Mouse (Mus musculus) neural tube, embryonic 11.5 days (tissue): Measurements from ENCODE around the gene Tcf12. TPM values are rescaled to one million over a fixed set of nuclear protein-coding genes. Genes with fewer than 3 reads are reported as not detected.

ENCODE experiments used
- ATAC-seq: fragments of 200-750 bp; cut with Nextera tagmentation; 2 replicates; pipeline ENCODE4 v1.8.0; 2017; ENCODE audit warnings: moderate number of reproducible peaks, mild to moderate bottlenecking, moderate TSS enrichment, moderate library complexity; ENCODE audit not compliant: insufficient read depth, low FRiP score, low TSS enrichment
- DNase-seq: peaks from one replicate; pipeline ENCODE4 v3.0.0-alpha.2; 2015; ENCODE audit warnings: low spot score
- H3K27ac ChIP-seq: fragments of 300-500 bp; sonication (generic); 2 replicates; pipeline ENCODE4 v1.5.1; 2014; ENCODE audit warnings: low read depth, mild to moderate bottlenecking, low read length
- H3K27me3 ChIP-seq: fragments of 300-500 bp; sonication (generic); 2 replicates; pipeline ENCODE4 v1.6.1; 2014; ENCODE audit warnings: mild to moderate bottlenecking, low read length, mixed read lengths; ENCODE audit not compliant: control insufficient read depth, insufficient read depth
- H3K36me3 ChIP-seq: fragments of 300-500 bp; sonication (generic); 2 replicates; pipeline ENCODE4 v1.6.1; 2014; ENCODE audit warnings: mild to moderate bottlenecking, low read length, moderate library complexity, mixed read lengths; ENCODE audit not compliant: control insufficient read depth, insufficient read depth
- H3K4me1 ChIP-seq: fragments of 300-500 bp; sonication (generic); 2 replicates; pipeline ENCODE4 v1.6.1; 2014; ENCODE audit warnings: low read length, mixed read lengths; ENCODE audit not compliant: control insufficient read depth, insufficient read depth
- H3K4me2 ChIP-seq: fragments of 300-500 bp; sonication (generic); 2 replicates; pipeline ENCODE4 v1.6.1; 2014; ENCODE audit warnings: low read depth, mild to moderate bottlenecking, moderate library complexity
- H3K4me3 ChIP-seq: fragments of 300-500 bp; sonication (generic); 2 replicates; pipeline ENCODE4 v1.5.1; 2014; ENCODE audit warnings: low read depth, low read length
- H3K9ac ChIP-seq: fragments of 300-500 bp; sonication (generic); 2 replicates; pipeline ENCODE4 v1.6.1; 2014; ENCODE audit warnings: mild to moderate bottlenecking, low read length
- H3K9me3 ChIP-seq: fragments of 300-500 bp; sonication (generic); 2 replicates; pipeline ENCODE4 v1.6.1; 2016; ENCODE audit warnings: low read length; ENCODE audit not compliant: control insufficient read depth
- WGBS: fragments of 180-500 bp; shearing (Covaris S2); extraction: QIAGEN DNeasy Blood & Tissue Kit; methylation state at CpG from one replicate; pipeline ENCODE4 v1.1.7; 2014; 5-methylcytosine and 5-hydroxymethylcytosine counted together
- polyA plus RNA-seq: library from polyadenylated mRNA; unstranded; fragments of >200 nt; fragmentation: Nextera tagmentation; extraction: Ambion mirVana; gene quantifications from 2 replicates; pipeline ENCODE4 v1.2.1, GENCODE M21; 2014

Gene Tcf12
- polyA plus RNA-seq, 1 experiment from 2014 or later: 209 TPM

GRCm38 (mm10) chr9:71953217-71953616 lies 158.5 kb downstream of the Tcf12 start:
- Histone ChIP-seq H3K4me1 (peaks cover 3% of the 10 kb centered on the region; the same call in 1 of the 2 replicates), H3K4me3 (no peak overlapping the region), H3K9ac (no peak overlapping the region), H3K36me3 (no peaks in the 10 kb centered on the region), H3K27ac (no peak overlapping the region), H3K27me3 (no peaks in the 10 kb centered on the region), H3K9me3 (no peaks in the 10 kb centered on the region), H3K4me2 (no peak overlapping the region)
- ATAC-seq: no peak
- no peak for DNase-seq
- WGBS: 61% methylated on average over 2 of the region's 2 CpGs

DNA sequence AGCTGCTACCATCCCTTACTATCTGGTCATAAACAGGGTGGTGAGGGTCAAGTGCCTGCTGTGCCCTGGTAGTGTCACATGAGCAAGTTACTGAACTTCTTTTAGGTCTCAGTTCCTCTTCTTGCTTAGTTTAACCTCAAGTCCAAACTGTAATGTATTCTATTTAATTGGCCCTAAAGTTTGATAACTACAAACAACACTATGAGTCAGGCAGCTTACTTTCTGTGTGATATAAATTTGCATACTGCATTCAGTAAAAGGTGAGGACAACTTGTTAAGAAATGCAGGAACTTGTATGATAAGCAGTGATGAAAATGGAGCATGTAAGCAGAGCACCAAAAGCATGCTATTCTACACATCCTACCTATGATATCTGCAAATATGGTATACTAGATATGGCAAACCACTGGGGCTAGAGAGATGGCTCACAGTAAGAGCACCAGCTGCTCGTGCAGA lies 159.0 kb downstream of the Tcf12 start:
- Histone ChIP-seq H3K27me3 (no peaks in the 10 kb centered on the region), H3K27ac (no peak overlapping the region), H3K9ac (no peak overlapping the region), H3K4me3 (no peak overlapping the region), H3K4me1 (peaks cover 3% of the 10 kb centered on the region; the same call in 1 of the 2 replicates), H3K9me3 (no peaks in the 10 kb centered on the region), H3K36me3 (no peaks in the 10 kb centered on the region), H3K4me2 (no peak overlapping the region)
- no peak for ATAC-seq
- no peak for DNase-seq
- WGBS: 86% methylated on average over 1 of the region's 1 CpGs

- H3K36me3 ChIP-seq: no peaks in the 10 kb centered on the region
- no peak overlapping the region for H3K4me2 ChIP-seq
- H3K9me3 ChIP-seq: no peaks in the 10 kb centered on the region
- peaks cover 3% of the 10 kb centered on the region; the same call in 1 of the 2 replicates for H3K4me1 ChIP-seq
- WGBS: 86% methylated on average over 2 of the region's 2 CpGs
- no peaks in the 10 kb centered on the region for H3K27me3 ChIP-seq
- no peak for DNase-seq
- ATAC-seq: no peak
- no peak overlapping the region for H3K9ac ChIP-seq
- H3K4me3 ChIP-seq: no peak overlapping the region
- H3K27ac ChIP-seq: no peak overlapping the region
Measured at GRCm38 (mm10) chr9:71951926-71952325, 159.7 kb downstream of the Tcf12 start.

GRCm38 (mm10) chr9:71951341-71951740 lies 160.3 kb downstream of the Tcf12 start:
- Histone ChIP-seq H3K27me3 (no peaks in the 10 kb centered on the region), H3K4me2 (no peak overlapping the region), H3K9me3 (no peaks in the 10 kb centered on the region), H3K36me3 (no peaks in the 10 kb centered on the region), H3K27ac (no peak overlapping the region), H3K4me3 (no peak overlapping the region), H3K4me1 (peaks cover 3% of the 10 kb centered on the region; the same call in 1 of the 2 replicates), H3K9ac (no peak overlapping the region)
- ATAC-seq (no peak), DNase-seq (no peak)
- WGBS: 93% methylated on average over 4 of the region's 4 CpGs

GRCm38 (mm10) chr9:71944801-71945200 lies 166.9 kb downstream of the Tcf12 start:
- ATAC-seq: no peak
- Histone ChIP-seq H3K9me3 (no peaks in the 10 kb centered on the region), H3K36me3 (no peaks in the 10 kb centered on the region), H3K27me3 (no peaks in the 10 kb centered on the region), H3K4me3 (no peak overlapping the region), H3K27ac (no peak overlapping the region), H3K4me1 (peaks cover 7% of the 10 kb centered on the region; the same call in 1 of the 2 replicates), H3K9ac (no peak overlapping the region), H3K4me2 (no peak overlapping the region)
- DNase-seq: no peak
- 93% methylated on average over 4 of the region's 4 CpGs for WGBS

GRCm38 (mm10) chr9:71942424-71942823 lies 169.2 kb downstream of the Tcf12 start:
- no peaks in the 10 kb centered on the region for H3K9me3 ChIP-seq
- H3K27ac ChIP-seq: no peak overlapping the region
- no peak overlapping the region for H3K4me2 ChIP-seq
- no peaks in the 10 kb centered on the region for H3K27me3 ChIP-seq
- H3K9ac ChIP-seq: no peak overlapping the region
- ATAC-seq (no peak), DNase-seq (no peak)
- no peak overlapping the region for H3K4me3 ChIP-seq
- no peaks in the 10 kb centered on the region for H3K36me3 ChIP-seq
- H3K4me1 ChIP-seq: peaks cover 7% of the 10 kb centered on the region; the same call in 1 of the 2 replicates

- Histone ChIP-seq H3K27ac (no peak overlapping the region), H3K36me3 (no peaks in the 10 kb centered on the region), H3K27me3 (no peaks in the 10 kb centered on the region), H3K4me2 (no peak overlapping the region), H3K9me3 (no peaks in the 10 kb centered on the region), H3K4me3 (no peak overlapping the region), H3K9ac (no peak overlapping the region), H3K4me1 (peaks cover 7% of the 10 kb centered on the region; the same call in 1 of the 2 replicates)
- ATAC-seq (no peak), DNase-seq (no peak)
Measured at GRCm38 (mm10) chr9:71940016-71940415, 171.7 kb downstream of the Tcf12 start.

DNA sequence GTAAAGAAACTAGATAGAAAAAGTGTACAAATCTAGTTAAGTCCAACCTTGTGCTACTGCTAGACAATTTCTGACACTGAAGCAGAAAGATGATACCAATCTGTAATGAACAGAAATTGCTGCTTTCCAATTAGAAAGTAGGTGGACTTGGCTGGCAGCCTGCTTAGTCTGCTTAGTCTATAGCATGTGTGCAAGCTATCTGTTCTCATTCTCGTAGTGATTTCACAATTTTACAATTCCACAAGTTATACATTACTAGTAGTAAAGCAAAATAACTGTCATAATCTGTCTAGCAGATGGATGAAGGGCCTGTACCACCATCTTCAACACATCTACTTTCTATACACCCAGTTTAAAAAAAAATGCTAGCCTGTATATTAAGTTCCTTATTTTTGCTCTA lies 175.5 kb downstream of the Tcf12 start:
- no peak overlapping the region for H3K4me2 ChIP-seq
- no peak for DNase-seq
- no peak overlapping the region for H3K27ac ChIP-seq
- ATAC-seq: no peak
- no peaks in the 10 kb centered on the region for H3K27me3 ChIP-seq
- H3K9me3 ChIP-seq: no peaks in the 10 kb centered on the region
- H3K4me1 ChIP-seq: no peaks in the 10 kb centered on the region; the same call in 1 of the 2 replicates
- 93% methylated on average over 1 of the region's 1 CpGs for WGBS
- H3K9ac ChIP-seq: no peak overlapping the region
- H3K36me3 ChIP-seq: no peaks in the 10 kb centered on the region
- H3K4me3 ChIP-seq: no peak overlapping the region

DNA sequence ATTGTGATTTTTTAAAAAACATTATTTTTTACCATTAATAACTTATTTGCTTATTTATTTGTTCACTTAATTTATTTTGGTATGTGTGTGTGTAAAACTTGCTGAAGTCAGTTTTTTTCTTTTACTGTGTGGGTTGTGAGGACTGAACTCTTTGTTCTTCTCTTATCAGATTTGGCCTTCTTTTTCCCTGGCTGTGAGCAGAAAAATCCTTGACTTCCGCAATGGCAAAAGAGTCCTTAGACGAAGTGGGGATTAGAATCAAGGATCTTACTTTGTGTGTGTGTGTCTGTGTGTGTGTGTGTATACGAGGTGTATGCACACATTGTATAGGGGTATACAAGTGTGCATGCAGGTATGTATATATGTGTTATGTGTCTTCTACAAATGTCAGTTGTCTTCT lies 176.8 kb downstream of the Tcf12 start:
- H3K9ac ChIP-seq: no peak overlapping the region
- H3K36me3 ChIP-seq: no peaks in the 10 kb centered on the region
- DNase-seq (no peak), ATAC-seq (no peak)
- H3K4me2 ChIP-seq: no peak overlapping the region
- H3K4me1 ChIP-seq: no peaks in the 10 kb centered on the region; the same call in 1 of the 2 replicates
- no peak overlapping the region for H3K27ac ChIP-seq
- H3K9me3 ChIP-seq: no peaks in the 10 kb centered on the region
- 87% methylated on average over 3 of the region's 3 CpGs for WGBS
- H3K27me3 ChIP-seq: no peaks in the 10 kb centered on the region
- no peak overlapping the region for H3K4me3 ChIP-seq
